ENCODE assay signal across 21 mouse cellular contexts in the genomic region with DNA sequence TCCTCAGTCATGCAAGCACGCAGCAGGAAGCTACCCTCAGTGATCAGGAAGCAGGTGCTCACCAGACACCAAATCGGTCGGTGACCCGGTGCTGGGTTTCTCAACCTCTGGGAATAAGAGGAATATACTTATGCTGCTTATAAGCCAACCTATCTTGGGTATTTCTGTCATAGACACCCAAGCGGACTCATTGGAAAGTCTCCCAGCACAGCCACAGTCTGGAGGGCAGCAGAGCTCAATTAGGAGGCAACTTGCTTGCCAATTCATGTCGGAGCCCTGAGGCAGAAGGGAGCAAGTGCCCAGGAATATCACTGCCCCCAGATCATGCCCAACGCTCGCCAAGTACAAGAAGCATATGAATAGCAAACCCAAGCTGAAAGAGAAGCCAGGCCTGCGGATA.
A peak's percentile ranks its signal among the peaks of the same experiment; 100 is the strongest.
DNase-seq lines count a peak whose midpoint lies in the region; ATAC-seq and TF ChIP-seq lines count a peak whose summit lies in the region.
"Had no signal": no experiment of that assay in that cellular context is flagged by ENCODE, and none has a peak within 500 bp of the region (broad histone marks: within the 10 kb centered on the region; RNA-seq: fewer than 3 reads in every experiment).

No protein-coding gene starts in this region.

- H3K4me1 ChIP-seq in forebrain, postnatal 0 days (ENCODE audit: insufficient read depth) = 0 out of 2 replicates have a peak, but pooled peaks cover 9% of the 10 kb centered on the region
- H3K4me1 ChIP-seq in forebrain, embryonic 13.5 days = peaks cover 5% of the 10 kb centered on the region; the same call in 1 of the 2 replicates
- no peaks in the 10 kb centered on the region for H3K4me1 ChIP-seq in midbrain, postnatal 0 days (ENCODE audit: insufficient read depth, low read length)
- no peaks in the 10 kb centered on the region for H3K4me1 ChIP-seq in midbrain, embryonic 15.5 days
- H3K4me1 ChIP-seq: embryonic facial prominence, embryonic 12.5 days; liver, embryonic 15.5 days; neural tube, embryonic 12.5 days had no signal

- no peak overlapping the region for H3K4me3 ChIP-seq in forebrain, postnatal 0 days (ENCODE audit: low read depth, low read length)
- H3K4me3 ChIP-seq in forebrain, embryonic 13.5 days = no peak overlapping the region
- H3K4me3 ChIP-seq in midbrain, postnatal 0 days (ENCODE audit: low read depth, low read length) = no peak overlapping the region
- H3K4me3 ChIP-seq in midbrain, embryonic 15.5 days = no peak overlapping the region
- H3K4me3 ChIP-seq: embryonic facial prominence, embryonic 12.5 days; heart, embryonic 13.5 days; hindbrain, embryonic 13.5 days; limb, embryonic 12.5 days; liver, embryonic 15.5 days; neural tube, embryonic 12.5 days had no signal

- H3K9ac ChIP-seq in forebrain, postnatal 0 days = no peak overlapping the region
- H3K9ac ChIP-seq in forebrain, embryonic 13.5 days = no peak overlapping the region
- H3K9ac ChIP-seq in midbrain, postnatal 0 days (replicated peaks; ENCODE audit: low read length, poor library complexity, severe bottlenecking) = no peak overlapping the region
- no peak overlapping the region for H3K9ac ChIP-seq in midbrain, embryonic 15.5 days
- H3K9ac ChIP-seq: embryonic facial prominence, embryonic 12.5 days; heart, embryonic 13.5 days; hindbrain, embryonic 13.5 days; limb, embryonic 12.5 days; liver, embryonic 15.5 days; neural tube, embryonic 12.5 days had no signal

- no peak overlapping the region for H3K4me2 ChIP-seq in forebrain, postnatal 0 days (ENCODE audit: low read depth)
- H3K4me2 ChIP-seq in forebrain, embryonic 13.5 days = no peak overlapping the region
- H3K4me2 ChIP-seq in midbrain, postnatal 0 days (ENCODE audit: low read depth, low read length, poor library complexity, severe bottlenecking) = no peak overlapping the region
- no peak overlapping the region for H3K4me2 ChIP-seq in midbrain, embryonic 15.5 days
- H3K4me2 ChIP-seq: embryonic facial prominence, embryonic 12.5 days; heart, embryonic 13.5 days; hindbrain, embryonic 13.5 days; limb, embryonic 12.5 days; liver, embryonic 15.5 days; neural tube, embryonic 12.5 days had no signal

- H3K9me3 ChIP-seq in forebrain, postnatal 0 days (ENCODE audit: low read length) = no peaks in the 10 kb centered on the region
- no peaks in the 10 kb centered on the region for H3K9me3 ChIP-seq in forebrain, embryonic 13.5 days (replicated peaks)
- no peaks in the 10 kb centered on the region for H3K9me3 ChIP-seq in midbrain, postnatal 0 days (ENCODE audit: low read length)
- no peaks in the 10 kb centered on the region for H3K9me3 ChIP-seq in midbrain, embryonic 15.5 days
- H3K9me3 ChIP-seq: embryonic facial prominence, embryonic 12.5 days; heart, embryonic 13.5 days; hindbrain, embryonic 13.5 days; limb, embryonic 12.5 days; liver, embryonic 15.5 days; neural tube, embryonic 12.5 days had no signal

- H3K27ac ChIP-seq in forebrain, postnatal 0 days (ENCODE audit: low read depth, low read length) = no peak overlapping the region
- H3K27ac ChIP-seq in forebrain, embryonic 13.5 days = no peak overlapping the region
- H3K27ac ChIP-seq in midbrain, postnatal 0 days (ENCODE audit: low read depth, low read length) = no peak overlapping the region
- no peak overlapping the region for H3K27ac ChIP-seq in midbrain, embryonic 15.5 days
- H3K27ac ChIP-seq: embryonic facial prominence, embryonic 12.5 days; heart, embryonic 13.5 days; hindbrain, embryonic 13.5 days; limb, embryonic 12.5 days; liver, embryonic 15.5 days; neural tube, embryonic 12.5 days had no signal

- no peak for TF ChIP-seq CTCF in forebrain, postnatal 0 days (IDR thresholded peaks at IDR 0.05; ENCODE audit: low read depth)
- no peak for TF ChIP-seq CTCF in midbrain, postnatal 0 days (IDR thresholded peaks at IDR 0.05)

- WGBS in forebrain, postnatal 0 days = 67% methylated on average over 9 of the region's 9 CpGs
- WGBS in forebrain, embryonic 13.5 days = 85% methylated on average over 9 of the region's 9 CpGs
- WGBS in midbrain, postnatal 0 days = 89% methylated on average over 9 of the region's 9 CpGs
- 87% methylated on average over 9 of the region's 9 CpGs for WGBS in midbrain, embryonic 15.5 days

- no peaks in the 10 kb centered on the region for H3K36me3 ChIP-seq in forebrain, postnatal 0 days (ENCODE audit: insufficient read depth)
- no peaks in the 10 kb centered on the region for H3K36me3 ChIP-seq in forebrain, embryonic 13.5 days (ENCODE audit: poor library complexity, severe bottlenecking)
- H3K36me3 ChIP-seq in midbrain, postnatal 0 days (ENCODE audit: insufficient read depth, low read length) = no peaks in the 10 kb centered on the region
- H3K36me3 ChIP-seq in midbrain, embryonic 15.5 days (replicated peaks) = no peaks in the 10 kb centered on the region
- H3K36me3 ChIP-seq: embryonic facial prominence, embryonic 12.5 days; heart, embryonic 13.5 days; hindbrain, embryonic 13.5 days; limb, embryonic 12.5 days; liver, embryonic 15.5 days; neural tube, embryonic 12.5 days had no signal

- peak; percentile 23; the same call in 1 of the 2 replicates for ATAC-seq in forebrain, postnatal 0 days
- no peak for ATAC-seq in forebrain, embryonic 13.5 days
- no peak for ATAC-seq in midbrain, postnatal 0 days (ENCODE audit: low FRiP score)
- ATAC-seq in midbrain, embryonic 15.5 days (replicated peaks) = no peak
- ATAC-seq in megakaryocyte progenitor cell, adult 5-6 weeks (replicated peaks; ENCODE audit: poor library complexity) = peak; percentile 49
- ATAC-seq: midbrain, embryonic 16.5 days had no signal

- no peaks in the 10 kb centered on the region for H3K27me3 ChIP-seq in forebrain, postnatal 0 days (ENCODE audit: insufficient read depth, low read length)
- H3K27me3 ChIP-seq in forebrain, embryonic 13.5 days = no peaks in the 10 kb centered on the region
- H3K27me3 ChIP-seq in midbrain, postnatal 0 days (ENCODE audit: insufficient read depth, low read length) = no peaks in the 10 kb centered on the region
- H3K27me3 ChIP-seq in midbrain, embryonic 15.5 days (replicated peaks) = no peaks in the 10 kb centered on the region
- H3K27me3 ChIP-seq: embryonic facial prominence, embryonic 12.5 days; heart, embryonic 13.5 days; hindbrain, embryonic 13.5 days; liver, embryonic 15.5 days; neural tube, embryonic 12.5 days had no signal

- DNase-seq in forebrain, postnatal 0 days = peak; percentile 41
- peak; percentile 42 for DNase-seq in midbrain, postnatal 0 days (ENCODE audit: low spot score)
- peak; percentile 55 for DNase-seq in cerebellum, adult 9-11 months
- no peak for DNase-seq in layer of hippocampus, adult 18-20 months (ENCODE audit: low spot score in 2 of 2)
- no peak for DNase-seq in adrenal gland, postnatal 25 days
- DNase-seq: adrenal gland, adult 8-10 months; kidney, adult 11 months; kidney, postnatal 36 days; layer of hippocampus, postnatal 36 days; lung, postnatal 14 days; thymus, adult 18-20 months had no signal

Comparison
In these comparisons a context has a peak if more than half of its experiments do, and no peak if none do; other contexts are left out.
1. ATAC-seq: peak in forebrain, postnatal 0 days (single experiment) and megakaryocyte progenitor cell, adult 5-6 weeks (single experiment); none in forebrain, embryonic 13.5 days (single experiment), midbrain, postnatal 0 days (single experiment) and midbrain, embryonic 15.5 days (single experiment).
2. DNase-seq: peak in forebrain, postnatal 0 days (single experiment), midbrain, postnatal 0 days (single experiment) and cerebellum, adult 9-11 months (single experiment); none in layer of hippocampus, adult 18-20 months (0 of 2) and adrenal gland, postnatal 25 days (single experiment).